Mouse (Mus musculus) B cell, adult 67 days (primary cell): Measurements from ENCODE around the gene Ercc6l2. TPM values are rescaled to one million over a fixed set of nuclear protein-coding genes. Genes with fewer than 3 reads are reported as not detected.

Experiments
- total RNA-seq, 2 experiments: library from RNA; stranded (reverse); gene quantifications; 4 replicates each; pipeline ENCODE4 v1.2.4; 2023

Gene Ercc6l2
- 10 to 100 TPM; 33.2 to 39.8 TPM for total RNA-seq

DNA sequence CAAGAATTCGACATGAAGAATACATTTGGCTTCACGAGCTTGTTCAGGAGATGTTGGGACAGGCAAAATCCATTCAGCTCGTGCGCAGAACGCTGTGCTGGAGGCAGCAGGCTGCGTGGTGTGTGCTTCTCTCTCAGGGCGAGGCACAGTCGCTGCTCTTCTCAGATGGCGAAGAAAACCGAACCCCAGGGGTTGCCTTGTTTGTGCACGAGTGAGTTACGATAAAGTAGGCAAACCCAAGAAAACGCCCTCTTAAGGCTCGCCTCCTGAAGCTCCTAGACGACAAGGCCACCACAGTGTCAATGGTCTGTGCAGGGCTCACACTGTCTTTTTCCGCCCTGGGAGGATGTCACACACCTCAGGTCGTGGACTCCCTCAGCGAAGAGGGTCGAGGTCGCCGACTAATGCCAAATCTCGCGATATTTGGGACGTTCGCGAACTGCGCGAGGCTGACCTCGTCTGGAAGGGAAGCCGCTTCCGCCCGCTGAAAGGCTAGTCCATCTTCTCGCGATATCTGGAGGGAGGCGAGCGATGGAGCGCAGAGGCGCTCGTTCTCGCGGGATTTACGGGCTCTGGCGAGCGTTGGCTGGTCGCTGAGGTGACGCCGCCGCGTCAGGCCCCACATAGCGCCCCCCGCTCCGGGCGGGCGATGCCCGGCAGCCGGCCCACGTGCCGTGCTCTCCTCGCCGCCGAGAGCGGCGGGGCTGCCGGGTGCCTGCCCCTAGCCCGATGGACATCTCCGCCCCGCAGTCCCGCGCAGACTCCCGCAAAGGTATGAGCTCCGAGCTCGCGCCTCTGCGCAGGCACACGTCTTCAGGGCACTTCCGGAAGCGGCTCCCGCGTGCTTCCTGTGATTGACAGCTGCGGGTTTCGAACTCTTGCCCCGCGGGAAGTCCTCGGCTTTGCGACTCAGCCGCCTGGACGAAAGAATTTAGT, at the start of gene Ercc6l2:
Gene Ercc6l2, plus strand, starts transcription at position 495 of the 936 bp plus-strand sequence.

Other genes starting within 250 kb of the Ercc6l2 start
- 10 to 100 TPM; 26.6 to 30.4 TPM for gene Ptch1, start 241.6 kb upstream of the Ercc6l2 start, total RNA-seq